Mouse (Mus musculus): ENCODE data around the gene Olfr433. TPM values are rescaled to one million over a fixed set of nuclear protein-coding genes. Genes with fewer than 3 reads are reported as not detected.

Gene Olfr433
- total RNA-seq, 2 experiments from 2014 or later = not detected

Other genes starting within 250 kb of the Olfr433 start
- not detected for gene Ifi211, start 127.7 kb upstream of the Olfr433 start, total RNA-seq (2021)
- 1 to 10 TPM in 1 of 2 experiments, under 1 TPM in 1; 0.78 to 1.5 TPM for gene Mndal, start 98.2 kb upstream of the Olfr433 start, total RNA-seq (2021)
- gene Ifi203, start 98.0 kb upstream of the Olfr433 start, total RNA-seq (2021) = under 1 TPM; 0.55 to 0.69 TPM
- not detected for gene Ifi202b, start 58.0 kb upstream of the Olfr433 start, total RNA-seq (2021)
- gene Ifi205, start 8.9 kb upstream of the Olfr433 start, total RNA-seq (2021) = not detected
- not detected for gene Olfr432, start 8.5 kb downstream of the Olfr433 start, total RNA-seq (2021)
- not detected for gene Olfr430, start 25.9 kb downstream of the Olfr433 start, total RNA-seq (2021)
- not detected for gene Olfr429, start 43.6 kb downstream of the Olfr433 start, total RNA-seq (2021)
- gene Olfr427, start 56.2 kb downstream of the Olfr433 start, total RNA-seq (2021) = not detected
- not detected for gene Olfr231, start 80.5 kb downstream of the Olfr433 start, total RNA-seq (2021)
- gene Olfr424, start 90.8 kb downstream of the Olfr433 start, total RNA-seq (2021) = not detected
- gene Olfr420, start 114.9 kb downstream of the Olfr433 start, total RNA-seq (2021) = not detected
- under 1 TPM; 0.09 to 0.14 TPM for gene Spta1, start 132.1 kb downstream of the Olfr433 start, total RNA-seq (2021)
- gene Olfr419, start 211.4 kb downstream of the Olfr433 start, total RNA-seq (2021) = not detected